ENCODE assay signal across 7 mouse cellular contexts in genomic region chr7:35392935-35393334, GRCm38 (mm10). TPM values are rescaled to one million over a fixed set of nuclear protein-coding genes. Genes with fewer than 3 reads are reported as not detected.
DNase-seq lines count a peak whose midpoint lies in the region; ATAC-seq lines count a peak whose summit lies in the region.

No protein-coding gene starts in this region.

- H3K4me3 ChIP-seq in hindbrain, embryonic 11.5 days (ENCODE audit: low read depth, low read length) = no peak overlapping the region
- H3K4me3 ChIP-seq in hindbrain, embryonic 13.5 days = no peak overlapping the region
- no peak overlapping the region for H3K4me3 ChIP-seq in forebrain, embryonic 12.5 days (replicated peaks)

- H3K9ac ChIP-seq in hindbrain, embryonic 11.5 days (ENCODE audit: low read depth, low read length) = no peak overlapping the region
- H3K9ac ChIP-seq in hindbrain, embryonic 13.5 days = no peak overlapping the region
- no peak overlapping the region for H3K9ac ChIP-seq in forebrain, embryonic 12.5 days

- H3K36me3 ChIP-seq in hindbrain, embryonic 11.5 days (ENCODE audit: control insufficient read depth, insufficient read depth, low read length) = peaks cover 4% of the 10 kb centered on the region; the same call in 1 of the 2 replicates
- peaks cover 25% of the 10 kb centered on the region for H3K36me3 ChIP-seq in hindbrain, embryonic 13.5 days
- H3K36me3 ChIP-seq in forebrain, embryonic 12.5 days (replicated peaks) = peaks cover 19% of the 10 kb centered on the region

- H3K27me3 ChIP-seq in hindbrain, embryonic 11.5 days (ENCODE audit: control insufficient read depth, insufficient read depth, low read length) = no peaks in the 10 kb centered on the region
- H3K27me3 ChIP-seq in hindbrain, embryonic 13.5 days = no peaks in the 10 kb centered on the region
- H3K27me3 ChIP-seq in forebrain, embryonic 12.5 days = no peaks in the 10 kb centered on the region

- WGBS in hindbrain, embryonic 11.5 days = 63% methylated on average over 5 of the region's 5 CpGs
- WGBS in hindbrain, embryonic 13.5 days = 73% methylated on average over 5 of the region's 5 CpGs
- 66% methylated on average over 5 of the region's 5 CpGs for WGBS in forebrain, embryonic 12.5 days

- peaks cover 8% of the 10 kb centered on the region for H3K4me1 ChIP-seq in hindbrain, embryonic 11.5 days (replicated peaks; ENCODE audit: control insufficient read depth, insufficient read depth, low read length)
- H3K4me1 ChIP-seq in hindbrain, embryonic 13.5 days (replicated peaks) = peaks cover 20% of the 10 kb centered on the region
- H3K4me1 ChIP-seq in forebrain, embryonic 12.5 days = peaks cover 16% of the 10 kb centered on the region

- H3K9me3 ChIP-seq in hindbrain, embryonic 11.5 days (ENCODE audit: control insufficient read depth, low read length) = no peaks in the 10 kb centered on the region
- H3K9me3 ChIP-seq in hindbrain, embryonic 13.5 days = no peaks in the 10 kb centered on the region
- H3K9me3 ChIP-seq in forebrain, embryonic 12.5 days = no peaks in the 10 kb centered on the region

- ATAC-seq in hindbrain, embryonic 11.5 days (ENCODE audit: low FRiP score) = no peak
- no peak for ATAC-seq in hindbrain, embryonic 13.5 days (ENCODE audit: low FRiP score)
- no peak for ATAC-seq in forebrain, embryonic 12.5 days (ENCODE audit: low FRiP score)

- no peak overlapping the region for H3K4me2 ChIP-seq in hindbrain, embryonic 11.5 days (replicated peaks; ENCODE audit: low read depth, low read length)
- H3K4me2 ChIP-seq in hindbrain, embryonic 13.5 days = no peak overlapping the region
- H3K4me2 ChIP-seq in forebrain, embryonic 12.5 days = no peak overlapping the region

- peak; percentile 37 for DNase-seq in hindbrain, embryonic 11.5 days (ENCODE audit: low spot score)
- peak; percentile 39 for DNase-seq in A20 (ENCODE audit: low read depth, low spot score)
- peak; percentile 65 for DNase-seq in NIH3T3 (ENCODE audit: low read depth)
- peak; percentile 57 for DNase-seq in kidney, postnatal 4 days
- DNase-seq in layer of hippocampus, adult 9-10 months (ENCODE audit: low spot score) = no peak

- no peak overlapping the region for H3K27ac ChIP-seq in hindbrain, embryonic 11.5 days (ENCODE audit: low read depth, low read length)
- H3K27ac ChIP-seq in hindbrain, embryonic 13.5 days = no peak overlapping the region
- no peak overlapping the region for H3K27ac ChIP-seq in forebrain, embryonic 12.5 days

RNA-seq across cellular contexts. Expression of gene Faap24, which starts 3.7 kb away (rescaled TPM):
- polyA plus RNA-seq in hindbrain, embryonic 11.5 days (2014; fragmentation: Nextera tagmentation; extraction: Ambion mirVana) = 23.6 and 24.8 TPM in 2 replicates
- 19.3 and 23.0 TPM in 2 replicates for polyA plus RNA-seq in hindbrain, embryonic 13.5 days (2015; fragmentation: Nextera tagmentation; extraction: Ambion mirVana)
- polyA plus RNA-seq in forebrain, embryonic 12.5 days (2016; fragmentation: Nextera tagmentation; extraction: Ambion mirVana) = 23.8 and 26.3 TPM in 2 replicates

RNA-seq across cellular contexts. Expression of gene Cep89, which starts 3.9 kb away (rescaled TPM):
- polyA plus RNA-seq in hindbrain, embryonic 11.5 days (2014; fragmentation: Nextera tagmentation; extraction: Ambion mirVana) = 35.2 and 41.7 TPM in 2 replicates
- 29.6 and 30.5 TPM in 2 replicates for polyA plus RNA-seq in hindbrain, embryonic 13.5 days (2015; fragmentation: Nextera tagmentation; extraction: Ambion mirVana)
- 58.9 and 59.8 TPM in 2 replicates for polyA plus RNA-seq in forebrain, embryonic 12.5 days (2016; fragmentation: Nextera tagmentation; extraction: Ambion mirVana)

RNA-seq across cellular contexts. Expression of gene Slc7a9, which starts 55.7 kb away (rescaled TPM):
- polyA plus RNA-seq in hindbrain, embryonic 11.5 days (2014; fragmentation: Nextera tagmentation; extraction: Ambion mirVana) = 0.17 TPM in 1 of 2 replicates, not detected in the other
- polyA plus RNA-seq in hindbrain, embryonic 13.5 days (2015; fragmentation: Nextera tagmentation; extraction: Ambion mirVana) = not detected in 2 replicates
- 0.14 TPM in 1 of 2 replicates, not detected in the other for polyA plus RNA-seq in forebrain, embryonic 12.5 days (2016; fragmentation: Nextera tagmentation; extraction: Ambion mirVana)

RNA-seq across cellular contexts. Expression of gene Rhpn2, which starts 59.0 kb away (rescaled TPM):
- 3.1 and 3.7 TPM in 2 replicates for polyA plus RNA-seq in hindbrain, embryonic 11.5 days (2014; fragmentation: Nextera tagmentation; extraction: Ambion mirVana)
- polyA plus RNA-seq in hindbrain, embryonic 13.5 days (2015; fragmentation: Nextera tagmentation; extraction: Ambion mirVana) = 3.4 and 3.9 TPM in 2 replicates
- 1.9 and 2.2 TPM in 2 replicates for polyA plus RNA-seq in forebrain, embryonic 12.5 days (2016; fragmentation: Nextera tagmentation; extraction: Ambion mirVana)
